Mouse (Mus musculus) midbrain, postnatal 0 days (tissue): Measurements from ENCODE around the gene Ptcd2. TPM values are rescaled to one million over a fixed set of nuclear protein-coding genes. Genes with fewer than 3 reads are reported as not detected.
"Not testable (repeated sequence)": the region's sequence is repeated elsewhere in the genome, so short reads cannot be mapped to it uniquely, and the experiment has no call there.

ENCODE experiments used
- ATAC-seq: fragments of 200-750 bp; cut with Nextera tagmentation; 2 replicates; pipeline ENCODE4 v1.8.0; 2017; ENCODE audit warnings: moderate number of reproducible peaks, mild to moderate bottlenecking, moderate TSS enrichment, moderate library complexity; ENCODE audit not compliant: low FRiP score
- DNase-seq: peaks from one replicate; pipeline ENCODE4 v3.0.0-alpha.2; 2015; ENCODE audit warnings: low spot score
- H3K27ac ChIP-seq: fragments of 300-500 bp; sonication (generic); 2 replicates; pipeline ENCODE4 v1.5.1; 2014; ENCODE audit warnings: low read depth, mild to moderate bottlenecking, low read length, mixed read lengths
- H3K27me3 ChIP-seq: fragments of 300-500 bp; sonication (generic); 2 replicates; pipeline ENCODE4 v1.6.1; 2014; ENCODE audit warnings: low read length, control low read depth, mixed read lengths; ENCODE audit not compliant: insufficient read depth
- H3K36me3 ChIP-seq: fragments of 300-500 bp; sonication (generic); 2 replicates; pipeline ENCODE4 v1.6.1; 2014; ENCODE audit warnings: low read length, control low read depth, mixed read lengths; ENCODE audit not compliant: insufficient read depth
- H3K4me1 ChIP-seq: fragments of 300-500 bp; sonication (generic); 2 replicates; pipeline ENCODE4 v1.6.1; 2014; ENCODE audit warnings: mild to moderate bottlenecking, control low read depth, antibody characterized with exemption, low read length, mixed read lengths; ENCODE audit not compliant: insufficient read depth
- H3K4me2 ChIP-seq: fragments of 300-500 bp; sonication (generic); 2 replicates; pipeline ENCODE4 v1.6.1; 2014; ENCODE audit warnings: low read depth, mild to moderate bottlenecking, low read length, mixed read lengths; ENCODE audit not compliant: poor library complexity, severe bottlenecking
- H3K4me3 ChIP-seq: fragments of 300-500 bp; sonication (generic); 2 replicates; pipeline ENCODE4 v1.5.1; 2014; ENCODE audit warnings: low read depth, mild to moderate bottlenecking, low read length, moderate library complexity
- H3K9ac ChIP-seq: fragments of 300-500 bp; sonication (generic); replicated peaks from 2 replicates; pipeline ENCODE4 v1.6.1; 2014; ENCODE audit warnings: mild to moderate bottlenecking, low read length, moderate library complexity, mixed read lengths; ENCODE audit not compliant: poor library complexity, severe bottlenecking
- H3K9me3 ChIP-seq: fragments of 300-500 bp; sonication (generic); 2 replicates; pipeline ENCODE4 v1.6.1; 2016; ENCODE audit warnings: low read length, control low read depth
- CTCF ChIP-seq: IDR thresholded peaks from 2 replicates; pipeline ENCODE4 v1.5.1; 2016; ENCODE audit warnings: antibody characterized with exemption, mild to moderate bottlenecking
- WGBS: fragments of 180-500 bp; shearing (Covaris S2); extraction: QIAGEN DNeasy Blood & Tissue Kit; methylation state at CpG from one replicate; pipeline ENCODE4 v1.1.7; 2014; 5-methylcytosine and 5-hydroxymethylcytosine counted together
- polyA plus RNA-seq: library from polyadenylated mRNA; unstranded; fragments of >200 nt; fragmentation: Nextera tagmentation; extraction: Ambion mirVana; gene quantifications from 2 replicates; pipeline ENCODE4 v1.2.1, GENCODE M21; 2015
- total RNA-seq: library from RNA; depleted of rRNA; stranded (reverse); fragments of >200 nt; gene quantifications from 2 replicates; pipeline ENCODE4 v1.2.3, GENCODE M21; 2014

The Ptcd2 gene
- total and polyA plus RNA-seq, 2 experiments from 2014 or later = 41.8 to 51.5 TPM

DNA sequence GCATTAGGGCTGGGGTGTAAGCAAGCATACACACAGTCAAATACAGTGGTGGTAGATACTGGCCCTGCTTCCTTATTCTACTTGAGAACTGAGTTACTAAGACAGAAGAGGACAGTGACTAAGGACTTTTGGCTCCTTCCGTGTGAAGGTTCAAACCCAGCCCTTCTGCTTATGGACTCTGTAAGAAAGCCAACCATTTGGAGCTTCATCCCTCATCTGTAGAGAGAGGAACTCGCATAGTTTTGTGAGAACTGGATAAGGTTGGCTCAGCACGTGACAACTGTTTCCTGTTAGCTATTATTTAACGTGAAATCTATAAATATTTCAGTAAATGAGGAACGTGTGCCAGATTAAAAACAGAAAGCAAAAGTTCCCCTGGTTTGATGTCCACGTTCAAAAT is 7.0 kb downstream of the Ptcd2 start:
- Histone ChIP-seq H3K36me3 (peaks cover 64% of the 10 kb centered on the region), H3K4me1 (no peaks in the 10 kb centered on the region), H3K9ac (no peak overlapping the region), H3K27me3 (no peaks in the 10 kb centered on the region), H3K9me3 (no peaks in the 10 kb centered on the region), H3K4me3 (no peak overlapping the region), H3K27ac (no peak overlapping the region), H3K4me2 (no peak overlapping the region)
- 93% methylated on average over 6 of the region's 6 CpGs for WGBS
- DNase-seq = no peak
- TF ChIP-seq CTCF = no peak
- no peak for ATAC-seq

DNA sequence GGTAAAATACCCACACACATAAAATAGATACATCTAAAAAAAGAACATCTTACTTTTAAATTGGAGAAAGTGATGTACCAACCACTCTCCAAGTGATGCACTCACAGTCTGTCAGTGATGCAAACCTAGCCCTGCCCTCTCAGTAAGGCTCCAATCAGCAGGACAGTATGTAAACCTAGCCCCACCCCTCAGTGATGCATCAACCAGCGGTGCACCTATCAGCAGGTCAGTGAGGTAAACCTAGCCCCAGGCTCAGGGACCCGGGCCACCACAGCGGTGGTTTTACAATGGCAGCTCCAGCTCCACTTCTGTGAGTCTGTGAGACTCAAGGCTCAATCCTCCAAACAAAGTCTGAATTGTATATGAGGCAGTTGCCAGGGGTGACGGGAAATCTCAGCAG is 13.2 kb downstream of the Ptcd2 start:
- H3K9me3 ChIP-seq = no peaks in the 10 kb centered on the region
- peaks cover 51% of the 10 kb centered on the region for H3K36me3 ChIP-seq
- WGBS = 64% methylated on average over 4 of the region's 4 CpGs
- H3K27ac ChIP-seq = no peak overlapping the region
- H3K27me3 ChIP-seq = no peaks in the 10 kb centered on the region
- ATAC-seq = no peak
- no peak for DNase-seq
- no peak for TF ChIP-seq CTCF
- no peaks in the 10 kb centered on the region for H3K4me1 ChIP-seq
- H3K4me3 ChIP-seq = no peak overlapping the region
- H3K4me2 ChIP-seq = no peak overlapping the region
- no peak overlapping the region for H3K9ac ChIP-seq

DNA sequence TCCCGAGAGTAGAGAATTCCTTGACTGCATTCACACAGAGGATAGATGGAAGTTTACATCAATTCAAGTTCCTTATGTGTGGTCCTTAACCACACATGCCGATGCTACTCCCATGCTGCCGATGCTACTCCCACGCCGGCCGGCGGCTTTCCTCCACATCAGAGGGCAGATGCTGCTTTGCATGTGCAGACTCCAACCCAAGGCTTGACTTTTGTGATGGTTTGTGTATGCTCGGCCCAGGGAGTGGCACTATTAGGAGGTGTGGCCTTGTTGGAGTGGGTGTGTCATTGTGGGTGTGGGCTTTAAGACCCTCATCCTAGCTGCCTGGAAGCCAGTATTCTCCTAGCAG is 20.2 kb downstream of the Ptcd2 start:
- not testable (repeated sequence) for ATAC-seq, H3K9me3 ChIP-seq, DNase-seq, H3K27ac ChIP-seq, H3K9ac ChIP-seq, H3K4me1 ChIP-seq, H3K4me2 ChIP-seq, H3K27me3 ChIP-seq, H3K4me3 ChIP-seq
- peaks cover 62% of the 10 kb centered on the region for H3K36me3 ChIP-seq
- WGBS = 84% methylated on average over 8 of the region's 8 CpGs

DNA sequence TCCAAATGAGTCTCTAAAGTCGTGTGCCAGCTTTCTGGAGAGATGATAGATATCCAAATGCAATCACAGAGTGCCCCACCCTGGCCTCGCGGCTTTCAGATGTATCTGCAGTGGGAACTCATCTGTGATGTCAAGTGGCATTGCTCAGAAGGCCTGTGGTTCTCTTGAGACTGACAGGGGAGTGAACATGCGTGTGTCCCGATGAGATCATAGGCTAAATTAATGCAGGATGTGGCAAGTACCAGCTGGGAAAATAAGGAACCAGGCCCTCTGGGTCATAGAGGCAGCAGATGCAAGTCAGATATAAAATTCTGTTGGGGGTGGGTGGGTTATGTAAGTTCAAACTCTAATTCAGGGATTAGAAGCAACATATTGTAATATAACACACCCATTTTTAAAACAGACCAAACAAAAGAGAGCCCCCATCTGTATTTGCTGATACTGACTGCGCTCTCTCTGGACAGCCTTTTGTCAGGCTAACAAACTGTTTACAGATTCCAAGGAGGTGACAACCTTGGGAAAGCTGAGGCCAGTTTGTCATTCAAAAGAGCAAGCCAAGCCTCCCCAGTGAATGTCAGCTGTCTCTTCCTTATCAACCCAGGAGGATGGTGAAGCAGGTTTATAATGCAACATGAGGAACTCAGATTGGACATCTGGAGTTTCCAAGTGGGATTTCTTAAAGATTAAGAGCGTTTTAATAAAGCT is 20.7 kb downstream of the Ptcd2 start:
- Histone ChIP-seq H3K27me3 (no peaks in the 10 kb centered on the region), H3K9ac (no peak overlapping the region), H3K4me1 (no peaks in the 10 kb centered on the region), H3K9me3 (no peaks in the 10 kb centered on the region), H3K4me2 (no peak overlapping the region), H3K27ac (no peak overlapping the region), H3K4me3 (no peak overlapping the region), H3K36me3 (peaks cover 60% of the 10 kb centered on the region)
- ATAC-seq = no peak
- no peak for DNase-seq
- WGBS = 75% methylated on average over 7 of the region's 7 CpGs
- TF ChIP-seq CTCF = no peak

DNA sequence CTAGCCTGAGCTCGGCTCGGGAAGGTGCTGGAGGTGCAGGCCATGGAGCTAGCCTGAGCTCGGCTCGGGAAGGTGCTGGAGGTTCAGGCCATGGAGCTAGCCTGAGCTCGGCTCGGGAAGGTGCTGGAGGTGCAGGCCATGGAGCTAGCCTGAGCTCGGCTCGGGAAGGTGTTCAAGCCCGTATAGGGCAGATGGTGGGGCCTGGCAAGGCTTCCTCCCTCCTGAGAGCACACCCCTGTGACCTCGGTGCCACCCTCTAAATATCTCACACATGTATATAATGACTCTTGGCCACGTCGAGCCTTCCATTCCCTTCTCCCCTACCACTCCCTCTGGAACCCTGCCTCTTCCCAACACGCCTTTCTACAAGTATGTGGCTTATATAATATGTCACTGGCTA is 21.6 kb downstream of the Ptcd2 start:
- not testable (repeated sequence) for H3K27me3 ChIP-seq, ATAC-seq, H3K4me3 ChIP-seq, H3K9ac ChIP-seq, H3K9me3 ChIP-seq, DNase-seq, H3K4me2 ChIP-seq, H3K27ac ChIP-seq, H3K4me1 ChIP-seq
- H3K36me3 ChIP-seq = peaks cover 58% of the 10 kb centered on the region
- 96% methylated on average over 11 of the region's 13 CpGs for WGBS

DNA sequence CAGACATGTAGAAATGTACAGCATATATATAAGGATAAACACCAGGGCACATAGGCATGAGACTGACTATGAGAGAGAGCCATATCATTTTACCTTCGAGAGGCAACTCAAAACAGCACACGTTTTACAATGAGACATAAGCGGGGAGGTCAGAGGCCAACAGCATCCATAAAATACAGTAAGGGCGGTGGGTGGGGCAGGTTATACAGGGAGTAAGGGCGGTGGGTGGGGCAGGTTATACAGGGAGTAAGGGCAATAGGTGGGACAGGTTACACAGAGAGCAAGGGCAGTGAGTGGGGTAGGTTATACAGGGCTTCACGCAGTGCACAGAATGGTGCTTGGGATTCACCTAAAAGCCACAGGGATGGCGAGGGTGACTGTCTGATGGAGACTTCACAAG is 24.1 kb downstream of the Ptcd2 start:
- H3K9me3 ChIP-seq = no peaks in the 10 kb centered on the region
- no peak for ATAC-seq

More for the DNA sequence above, 24.1 kb downstream of the Ptcd2 start:
- H3K9ac ChIP-seq = no peak overlapping the region
- H3K36me3 ChIP-seq = peaks cover 42% of the 10 kb centered on the region
- H3K27ac ChIP-seq = no peak overlapping the region
- no peak overlapping the region for H3K4me2 ChIP-seq
- no peak for TF ChIP-seq CTCF
- H3K4me1 ChIP-seq = no peaks in the 10 kb centered on the region
- H3K4me3 ChIP-seq = no peak overlapping the region
- H3K27me3 ChIP-seq = no peaks in the 10 kb centered on the region
- 94% methylated on average over 7 of the region's 7 CpGs for WGBS
- no peak for DNase-seq
